Comparison of ENCODE assay signal across 23 mouse cellular contexts in genomic region chr1:56955055-56955738, GRCm38 (mm10). TPM values are rescaled to one million over a fixed set of nuclear protein-coding genes. Genes with fewer than 3 reads are reported as not detected.
A peak's percentile ranks its signal among the peaks of the same experiment; 100 is the strongest.
DNase-seq lines count a peak whose midpoint lies in the region; ATAC-seq and TF ChIP-seq lines count a peak whose summit lies in the region.
"Had no signal": no experiment of that assay in that cellular context is flagged by ENCODE, and none has a peak within 500 bp of the region (broad histone marks: within the 10 kb centered on the region; RNA-seq: fewer than 3 reads in every experiment).

No protein-coding gene starts in this region.

- H3K36me3 ChIP-seq in forebrain, embryonic 16.5 days (ENCODE audit: control insufficient read depth, insufficient read depth) = no peaks in the 10 kb centered on the region
- no peaks in the 10 kb centered on the region for H3K36me3 ChIP-seq in forebrain, embryonic 12.5 days (replicated peaks)
- no peaks in the 10 kb centered on the region for H3K36me3 ChIP-seq in testis, adult 2 months (ENCODE audit: control insufficient read depth, insufficient read depth, low read length)
- no peaks in the 10 kb centered on the region for H3K36me3 ChIP-seq in embryonic facial prominence, embryonic 15.5 days
- H3K36me3 ChIP-seq: heart, embryonic 15.5 days had no signal

- H3K27me3 ChIP-seq in forebrain, embryonic 16.5 days (replicated peaks; ENCODE audit: control insufficient read depth, insufficient read depth, low read length) = no peaks in the 10 kb centered on the region
- no peaks in the 10 kb centered on the region for H3K27me3 ChIP-seq in forebrain, embryonic 12.5 days
- no peaks in the 10 kb centered on the region for H3K27me3 ChIP-seq in testis, adult 2 months (ENCODE audit: control insufficient read depth, insufficient read depth, low read length)
- no peaks in the 10 kb centered on the region for H3K27me3 ChIP-seq in embryonic facial prominence, embryonic 15.5 days
- H3K27me3 ChIP-seq: CH12.LX; heart, embryonic 15.5 days; Patski had no signal

- peaks cover 8% of the 10 kb centered on the region for H3K4me1 ChIP-seq in forebrain, embryonic 16.5 days (replicated peaks; ENCODE audit: control insufficient read depth, insufficient read depth, low read length)
- no peaks in the 10 kb centered on the region for H3K4me1 ChIP-seq in forebrain, embryonic 12.5 days
- no peaks in the 10 kb centered on the region for H3K4me1 ChIP-seq in testis, adult 2 months (ENCODE audit: control insufficient read depth, insufficient read depth, low read length)
- H3K4me1 ChIP-seq in embryonic facial prominence, embryonic 15.5 days = peaks cover 13% of the 10 kb centered on the region; the same call in 1 of the 2 replicates
- H3K4me1 ChIP-seq: heart, embryonic 15.5 days had no signal

- H3K4me3 ChIP-seq in forebrain, embryonic 16.5 days (replicated peaks; ENCODE audit: low read length) = no peak overlapping the region
- no peak overlapping the region for H3K4me3 ChIP-seq in forebrain, embryonic 12.5 days (replicated peaks)
- peak overlapping the region; percentile 57 for H3K4me3 ChIP-seq in testis, adult 2 months (ENCODE audit: control insufficient read depth, low read depth, low read length)
- H3K4me3 ChIP-seq in embryonic facial prominence, embryonic 15.5 days (replicated peaks) = no peak overlapping the region
- H3K4me3 ChIP-seq: gastrocnemius, adult 2 months; heart, embryonic 15.5 days; layer of hippocampus, adult 2 months had no signal

- no peaks in the 10 kb centered on the region for H3K9me3 ChIP-seq in forebrain, embryonic 16.5 days (ENCODE audit: control insufficient read depth, low read length)
- no peaks in the 10 kb centered on the region for H3K9me3 ChIP-seq in forebrain, embryonic 12.5 days
- no peaks in the 10 kb centered on the region for H3K9me3 ChIP-seq in embryonic facial prominence, embryonic 15.5 days (replicated peaks)
- H3K9me3 ChIP-seq: heart, embryonic 15.5 days had no signal

- ATAC-seq in forebrain, embryonic 16.5 days = no peak
- ATAC-seq in forebrain, embryonic 12.5 days (ENCODE audit: low FRiP score) = no peak
- peak; percentile 54; the same call in 1 of the 2 replicates for ATAC-seq in embryonic facial prominence, embryonic 15.5 days (ENCODE audit: insufficient number of reproducible peaks, low FRiP score, low TSS enrichment, low read depth)
- ATAC-seq: hindbrain, embryonic 16.5 days; intestine, postnatal 0 days; Patski had no signal

- no peak overlapping the region for H3K27ac ChIP-seq in forebrain, embryonic 16.5 days (ENCODE audit: low read length)
- H3K27ac ChIP-seq in forebrain, embryonic 12.5 days = no peak overlapping the region
- no peak overlapping the region for H3K27ac ChIP-seq in testis, adult 2 months (ENCODE audit: control insufficient read depth, insufficient read depth, low read depth, low read length)
- H3K27ac ChIP-seq in embryonic facial prominence, embryonic 15.5 days (replicated peaks) = no peak overlapping the region
- H3K27ac ChIP-seq: gastrocnemius, adult 2 months; heart, embryonic 15.5 days; layer of hippocampus, adult 2 months; stomach, postnatal 0 days had no signal

- DNase-seq in testis, postnatal 10 days (ENCODE audit: low spot score) = no peak
- DNase-seq in lung, postnatal 25 days (ENCODE audit: low spot score) = no peak
- DNase-seq in urinary bladder, adult 2 months (ENCODE audit: low spot score) = no peak
- DNase-seq: adrenal gland, postnatal 14 days; cerebellum, adult 11 months; gastrocnemius, adult 2 months; heart, postnatal 4 days; kidney, postnatal 10 days; layer of hippocampus, postnatal 36 days; lung, adult 2 months; lung, postnatal 36 days; thymus, postnatal 14 days had no signal

- WGBS in forebrain, embryonic 16.5 days = 74% methylated on average over 14 of the region's 14 CpGs
- 72% methylated on average over 14 of the region's 14 CpGs for WGBS in forebrain, embryonic 12.5 days
- WGBS in embryonic facial prominence, embryonic 15.5 days = 50% methylated on average over 14 of the region's 14 CpGs

- peak overlapping the region; percentile 24; the same call in 1 of the 2 replicates for H3K4me2 ChIP-seq in forebrain, embryonic 16.5 days (ENCODE audit: low read length)
- no peak overlapping the region for H3K4me2 ChIP-seq in forebrain, embryonic 12.5 days
- no peak overlapping the region for H3K4me2 ChIP-seq in embryonic facial prominence, embryonic 15.5 days (replicated peaks)
- H3K4me2 ChIP-seq: heart, embryonic 15.5 days had no signal

- no peak for TF ChIP-seq CTCF in testis, adult 2 months (IDR thresholded peaks at IDR 0.05; ENCODE audit: control insufficient read depth, insufficient read depth, insufficient replicate concordance, low read depth, low read length)

- no peak overlapping the region for H3K9ac ChIP-seq in forebrain, embryonic 16.5 days (replicated peaks; ENCODE audit: low read depth, low read length)
- H3K9ac ChIP-seq in forebrain, embryonic 12.5 days = no peak overlapping the region
- no peak overlapping the region for H3K9ac ChIP-seq in embryonic facial prominence, embryonic 15.5 days
- H3K9ac ChIP-seq: heart, embryonic 15.5 days had no signal

- TF ChIP-seq POLR2A in testis, adult 2 months (IDR thresholded peaks at IDR 0.05; ENCODE audit: control insufficient read depth, low read depth, low read length) = no peak

RNA-seq across cellular contexts. Expression of gene Satb2, which starts 23.3 kb away (rescaled TPM):
- polyA plus RNA-seq in forebrain, embryonic 16.5 days (2015; fragmentation: Nextera tagmentation; extraction: Ambion mirVana) = 74.5 and 109 TPM in 2 replicates
- 2.5 and 2.6 TPM in 2 replicates for polyA plus RNA-seq in forebrain, embryonic 12.5 days (2016; fragmentation: Nextera tagmentation; extraction: Ambion mirVana)
- polyA plus RNA-seq in testis, adult 2 months (2012; rRNA removed) = 0.90 and 1.3 TPM in 2 replicates
- polyA plus RNA-seq in embryonic facial prominence, embryonic 15.5 days (2015; fragmentation: Nextera tagmentation; extraction: Ambion mirVana) = 12.0 and 14.4 TPM in 2 replicates
- polyA plus RNA-seq in urinary bladder, adult 2 months (2012; rRNA removed) = 0.34 and 0.46 TPM in 2 replicates
